Mouse (Mus musculus): ENCODE results near the gene Cyp27b1. TPM values are rescaled to one million over a fixed set of nuclear protein-coding genes. Genes with fewer than 3 reads are reported as not detected.

Cyp27b1 gene
- polyA plus RNA-seq, 1 experiment from 2014 or later = 0.06 TPM

DNA sequence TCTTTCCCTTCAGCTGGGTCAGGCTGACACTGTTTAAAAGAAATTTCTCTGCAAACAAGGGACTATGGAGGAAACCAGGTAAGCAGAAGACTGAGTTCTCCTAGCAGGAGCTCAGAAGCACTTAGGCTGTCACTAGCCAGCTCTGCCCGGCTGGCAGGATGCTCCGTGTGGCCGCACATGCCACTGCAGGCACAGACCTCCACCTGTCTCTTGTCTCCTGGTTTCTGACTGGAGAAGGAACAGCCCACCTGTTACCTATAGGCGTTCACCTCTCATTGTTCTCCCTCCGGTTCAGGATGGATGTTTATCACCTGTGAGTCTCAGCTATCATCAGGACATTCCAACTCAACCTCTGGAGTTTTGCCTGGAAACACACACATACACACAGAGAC is 35.9 kb downstream of the Cyp27b1 start:
- no peaks in the 10 kb centered on the region for H3K9me3 ChIP-seq
- H3K27me3 ChIP-seq (replicated peaks) = peaks cover 10% of the 10 kb centered on the region
- peaks cover 18% of the 10 kb centered on the region; the same call in 1 of the 2 replicates for H3K36me3 ChIP-seq (replicated peaks)
- H3K4me3 ChIP-seq = no peak overlapping the region
- WGBS = 64% methylated on average over 5 of the region's 5 CpGs
- ATAC-seq (replicated peaks) = no peak
- no peak overlapping the region for H3K27ac ChIP-seq
- peaks cover 37% of the 10 kb centered on the region for H3K4me1 ChIP-seq
- no peak overlapping the region for H3K9ac ChIP-seq
- no peak overlapping the region for H3K4me2 ChIP-seq

- Histone ChIP-seq H3K27me3 (replicated peaks) (peaks cover 22% of the 10 kb centered on the region), H3K4me1 (peaks cover 34% of the 10 kb centered on the region), H3K4me2 (no peak overlapping the region), H3K9ac (no peak overlapping the region), H3K4me3 (no peak overlapping the region), H3K9me3 (no peaks in the 10 kb centered on the region), H3K27ac (no peak overlapping the region), H3K36me3 (replicated peaks) (peaks cover 24% of the 10 kb centered on the region; the same call in 1 of the 2 replicates)
- 87% methylated on average over 9 of the region's 9 CpGs for WGBS
- ATAC-seq (replicated peaks) = no peak
Measured at GRCm38 (mm10) chr10:127085052-127085451, 37.0 kb downstream of the Cyp27b1 start.

DNA sequence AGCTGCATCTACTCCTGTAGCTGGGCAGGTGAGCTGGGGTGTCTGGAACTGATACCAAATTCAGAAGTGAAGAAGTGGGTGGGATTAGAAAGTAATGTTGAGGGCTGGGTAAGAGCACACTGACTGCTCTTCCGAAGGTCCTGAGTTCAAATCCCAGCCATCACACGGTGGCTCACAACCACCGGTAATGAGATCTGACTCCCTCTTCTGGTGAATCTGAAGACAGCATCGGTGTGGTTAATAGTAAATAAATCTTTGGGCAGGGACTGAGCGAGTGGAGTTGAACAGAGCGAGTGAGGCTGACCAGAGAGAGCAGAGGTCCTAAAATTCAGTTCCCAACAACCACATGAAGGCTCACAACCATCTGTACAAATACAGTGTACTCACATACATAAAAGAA is 37.6 kb downstream of the Cyp27b1 start:
- Histone ChIP-seq H3K4me1 (peaks cover 31% of the 10 kb centered on the region), H3K36me3 (replicated peaks) (peaks cover 24% of the 10 kb centered on the region; the same call in 1 of the 2 replicates), H3K9ac (no peak overlapping the region), H3K4me2 (no peak overlapping the region), H3K27ac (no peak overlapping the region), H3K9me3 (no peaks in the 10 kb centered on the region), H3K27me3 (replicated peaks) (peaks cover 28% of the 10 kb centered on the region), H3K4me3 (no peak overlapping the region)
- 77% methylated on average over 6 of the region's 6 CpGs for WGBS
- no peak for ATAC-seq (replicated peaks)

DNA sequence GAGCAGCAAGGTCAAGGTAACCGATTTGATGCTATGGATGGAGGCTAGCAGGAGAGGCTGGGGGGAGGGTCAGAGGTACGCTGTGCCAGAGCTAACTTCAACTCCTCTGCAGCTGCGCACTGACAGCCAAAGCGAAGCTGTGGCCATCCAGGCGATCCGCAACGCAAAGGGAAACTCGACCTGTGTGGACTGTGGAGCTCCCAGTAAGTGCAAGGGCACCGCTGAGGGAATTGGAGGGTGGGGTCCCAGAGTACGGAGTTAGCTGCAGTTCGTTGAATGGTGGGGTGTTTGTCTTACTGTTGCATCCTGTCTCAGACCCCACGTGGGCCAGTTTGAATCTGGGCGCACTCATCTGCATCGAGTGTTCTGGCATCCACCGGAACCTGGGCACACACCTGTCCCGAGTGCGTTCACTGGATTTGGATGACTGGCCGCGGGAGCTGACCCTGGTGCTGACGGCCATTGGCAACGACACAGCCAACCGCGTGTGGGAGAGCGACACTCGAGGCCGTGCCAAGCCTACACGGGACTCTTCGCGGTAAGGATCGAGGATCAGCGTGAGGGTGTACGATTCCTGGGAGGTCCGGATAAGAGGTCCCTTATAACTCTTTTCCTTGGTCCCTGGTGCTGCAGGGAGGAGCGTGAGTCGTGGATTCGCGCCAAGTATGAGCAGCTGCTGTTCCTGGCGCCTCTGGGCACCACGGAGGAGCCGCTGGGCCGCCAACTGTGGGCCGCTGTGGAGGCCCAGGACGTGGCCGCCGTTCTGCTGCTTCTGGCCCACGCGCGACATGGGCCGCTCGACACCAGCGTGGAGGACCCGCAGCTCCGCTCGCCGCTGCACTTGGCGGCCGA is 42.7 kb downstream of the Cyp27b1 start:
- no peak for ATAC-seq (replicated peaks)
- H3K4me1 ChIP-seq = peaks cover 27% of the 10 kb centered on the region
- WGBS = 10% methylated on average over 57 of the region's 57 CpGs
- H3K27me3 ChIP-seq (replicated peaks) = peaks cover 31% of the 10 kb centered on the region
- H3K4me3 ChIP-seq = peak overlapping the region; percentile 8
- H3K9ac ChIP-seq = no peak overlapping the region; the same call in 1 of the 2 replicates
- H3K4me2 ChIP-seq = peak overlapping the region; percentile 32
- H3K36me3 ChIP-seq (replicated peaks) = peaks cover 18% of the 10 kb centered on the region; the same call in 1 of the 2 replicates
- H3K27ac ChIP-seq = no peak overlapping the region
- no peaks in the 10 kb centered on the region for H3K9me3 ChIP-seq

- Histone ChIP-seq H3K9ac (no peak overlapping the region), H3K9me3 (no peaks in the 10 kb centered on the region), H3K4me2 (peak overlapping the region; percentile 32), H3K27me3 (replicated peaks) (peaks cover 31% of the 10 kb centered on the region), H3K27ac (no peak overlapping the region), H3K4me3 (peak overlapping the region; percentile 8), H3K4me1 (peaks cover 27% of the 10 kb centered on the region), H3K36me3 (replicated peaks) (peaks cover 18% of the 10 kb centered on the region; the same call in 1 of the 2 replicates)
- WGBS = 13% methylated on average over 51 of the region's 51 CpGs
- ATAC-seq (replicated peaks) = peak; percentile 26
Measured at GRCm38 (mm10) chr10:127091507-127092396, 43.7 kb downstream of the Cyp27b1 start.

- Histone ChIP-seq H3K27ac (no peak overlapping the region), H3K27me3 (replicated peaks) (peaks cover 30% of the 10 kb centered on the region), H3K36me3 (replicated peaks) (peaks cover 10% of the 10 kb centered on the region; the same call in 1 of the 2 replicates), H3K4me2 (no peak overlapping the region), H3K4me3 (no peak overlapping the region), H3K9ac (no peak overlapping the region), H3K9me3 (no peaks in the 10 kb centered on the region), H3K4me1 (peaks cover 27% of the 10 kb centered on the region)
- WGBS = 57% methylated on average over 4 of the region's 4 CpGs
- ATAC-seq (replicated peaks) = no peak
Measured at GRCm38 (mm10) chr10:127092742-127093141, 44.7 kb downstream of the Cyp27b1 start.

DNA sequence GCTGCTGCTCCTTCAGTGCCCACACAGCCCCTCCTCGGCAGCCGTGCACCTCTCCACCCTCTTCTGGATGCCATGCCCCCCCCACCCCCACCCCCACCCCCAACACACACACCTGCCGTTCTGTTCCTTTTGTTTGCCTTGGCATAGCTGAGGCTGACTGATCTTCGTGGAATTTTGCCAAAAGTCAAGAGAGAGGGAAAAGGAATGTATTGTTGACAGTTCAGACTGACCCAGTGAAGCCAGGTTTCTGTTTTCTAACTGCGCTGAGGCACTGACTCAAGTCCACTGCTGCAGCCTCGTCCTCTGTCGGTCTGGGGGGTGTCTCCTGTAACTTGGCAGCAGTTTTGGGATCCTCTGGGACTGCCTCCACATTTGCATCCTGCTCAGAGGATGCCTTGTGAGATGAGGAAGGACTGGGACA is 46.3 kb downstream of the Cyp27b1 start:
- peaks cover 16% of the 10 kb centered on the region for H3K27me3 ChIP-seq (replicated peaks)
- H3K36me3 ChIP-seq (replicated peaks) = peaks cover 7% of the 10 kb centered on the region
- no peak overlapping the region for H3K4me2 ChIP-seq
- no peak for ATAC-seq (replicated peaks)
- no peak overlapping the region for H3K9ac ChIP-seq
- peaks cover 27% of the 10 kb centered on the region for H3K4me1 ChIP-seq
- no peaks in the 10 kb centered on the region for H3K9me3 ChIP-seq
- no peak overlapping the region for H3K4me3 ChIP-seq
- WGBS = 27% methylated on average over 7 of the region's 7 CpGs
- H3K27ac ChIP-seq = peak overlapping the region; percentile 50

DNA sequence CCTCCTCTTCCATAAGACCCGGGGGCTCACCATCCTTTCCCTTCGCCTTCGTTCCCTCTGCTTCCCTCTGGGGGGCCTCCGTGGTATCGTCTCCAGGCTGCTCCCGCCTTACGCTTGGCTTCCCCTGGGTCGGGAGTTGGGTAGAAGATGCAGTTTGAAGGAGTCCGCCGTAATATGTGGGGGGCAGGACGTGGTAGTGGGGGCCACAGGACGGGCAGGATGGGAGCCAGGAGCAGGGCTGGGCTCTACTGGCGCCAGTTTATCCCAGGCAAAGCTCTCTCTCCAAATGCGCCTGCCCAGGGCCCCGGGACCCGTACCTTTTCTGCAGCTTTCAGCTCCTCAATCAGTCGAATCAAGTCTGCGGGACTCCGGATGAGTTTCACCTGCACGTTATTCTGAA is 50.5 kb downstream of the Cyp27b1 start:
- no peak overlapping the region for H3K4me2 ChIP-seq
- no peak overlapping the region for H3K4me3 ChIP-seq
- H3K27me3 ChIP-seq (replicated peaks) = no peaks in the 10 kb centered on the region
- WGBS = 78% methylated on average over 20 of the region's 20 CpGs
- no peaks in the 10 kb centered on the region for H3K9me3 ChIP-seq
- H3K36me3 ChIP-seq (replicated peaks) = peaks cover 8% of the 10 kb centered on the region
- H3K9ac ChIP-seq = no peak overlapping the region
- H3K4me1 ChIP-seq = peaks cover 12% of the 10 kb centered on the region
- H3K27ac ChIP-seq = no peak overlapping the region
- ATAC-seq (replicated peaks) = no peak

DNA sequence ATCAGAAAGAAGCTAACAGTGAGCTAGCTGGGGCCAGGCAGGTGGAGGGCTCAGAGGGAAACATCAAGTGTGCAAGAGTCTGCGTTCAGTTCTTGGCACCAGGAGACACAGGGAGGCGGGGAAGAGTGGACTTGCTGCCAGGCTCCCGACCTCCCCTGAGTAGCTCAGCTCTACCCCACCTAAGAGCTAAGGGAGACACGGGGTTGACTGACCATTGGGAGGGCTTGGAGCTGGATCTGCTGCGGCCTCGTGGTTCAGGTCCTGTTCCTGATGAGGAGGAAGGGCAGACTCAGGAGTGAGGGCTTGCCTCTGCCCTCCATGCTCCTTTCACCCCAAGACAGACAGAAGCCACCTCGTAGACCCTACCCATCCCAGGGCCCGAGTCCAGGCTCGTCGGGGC is 51.1 kb downstream of the Cyp27b1 start:
- peaks cover 9% of the 10 kb centered on the region for H3K4me1 ChIP-seq
- peaks cover 8% of the 10 kb centered on the region for H3K36me3 ChIP-seq (replicated peaks)
- no peak overlapping the region for H3K4me3 ChIP-seq
- H3K9ac ChIP-seq = no peak overlapping the region
- no peak for ATAC-seq (replicated peaks)
- no peaks in the 10 kb centered on the region for H3K9me3 ChIP-seq
- 95% methylated on average over 10 of the region's 10 CpGs for WGBS
- no peak overlapping the region for H3K4me2 ChIP-seq
- H3K27me3 ChIP-seq (replicated peaks) = no peaks in the 10 kb centered on the region
- H3K27ac ChIP-seq = no peak overlapping the region

- ATAC-seq (replicated peaks) = no peak
- Histone ChIP-seq H3K9ac (no peak overlapping the region), H3K9me3 (no peaks in the 10 kb centered on the region), H3K27me3 (replicated peaks) (no peaks in the 10 kb centered on the region), H3K27ac (no peak overlapping the region), H3K4me3 (no peak overlapping the region), H3K36me3 (replicated peaks) (peaks cover 8% of the 10 kb centered on the region), H3K4me1 (peaks cover 2% of the 10 kb centered on the region), H3K4me2 (no peak overlapping the region)
- 93% methylated on average over 15 of the region's 15 CpGs for WGBS
Measured at GRCm38 (mm10) chr10:127099868-127100267, 51.8 kb downstream of the Cyp27b1 start.

DNA sequence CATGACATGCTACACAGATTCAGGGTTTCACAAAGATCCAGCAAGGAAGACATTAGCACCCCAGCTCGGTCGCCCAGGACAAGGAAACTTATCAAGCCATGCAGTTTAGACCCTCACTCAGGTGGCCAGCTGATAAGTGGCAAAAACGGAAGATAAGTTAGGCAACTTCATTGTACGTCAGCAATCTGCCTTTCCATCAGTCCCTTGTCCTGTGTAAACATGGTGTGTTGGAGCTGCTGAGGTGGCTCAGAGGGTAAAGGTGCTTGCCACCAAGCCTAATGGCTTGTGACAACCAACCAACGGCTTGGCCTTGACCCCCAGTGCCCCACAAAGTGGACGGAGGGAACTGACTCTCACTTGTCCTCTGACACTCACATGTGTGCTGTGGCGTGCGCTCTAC is 52.4 kb downstream of the Cyp27b1 start:
- Histone ChIP-seq H3K9ac (no peak overlapping the region), H3K27me3 (replicated peaks) (no peaks in the 10 kb centered on the region), H3K36me3 (replicated peaks) (peaks cover 8% of the 10 kb centered on the region), H3K4me2 (no peak overlapping the region), H3K4me3 (no peak overlapping the region), H3K9me3 (no peaks in the 10 kb centered on the region), H3K4me1 (no peaks in the 10 kb centered on the region), H3K27ac (no peak overlapping the region)
- ATAC-seq (replicated peaks) = no peak
- 90% methylated on average over 8 of the region's 8 CpGs for whole genome bisulfite sequencing

DNA sequence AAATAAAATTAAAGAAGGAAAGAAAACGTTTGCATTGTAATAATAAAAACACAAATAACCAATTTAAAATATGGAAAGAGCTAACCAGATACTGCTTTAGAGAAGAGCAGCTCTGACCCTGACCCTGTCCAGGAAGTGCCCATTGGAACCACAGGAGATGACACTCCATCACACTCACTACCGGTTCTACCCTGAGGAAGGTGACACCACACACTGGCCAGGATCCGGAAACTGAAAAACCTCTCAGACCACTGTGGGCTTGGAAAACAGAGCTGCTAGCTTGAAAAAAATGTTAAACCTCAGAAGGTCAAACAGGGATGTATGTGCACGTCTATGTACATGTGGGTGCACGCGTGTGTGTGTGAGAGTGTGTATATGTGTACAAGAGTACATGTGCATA is 53.1 kb downstream of the Cyp27b1 start:
- ATAC-seq (replicated peaks) = no peak
- Histone ChIP-seq H3K4me1 (no peaks in the 10 kb centered on the region), H3K9ac (no peak overlapping the region), H3K36me3 (replicated peaks) (peaks cover 8% of the 10 kb centered on the region), H3K4me2 (no peak overlapping the region), H3K4me3 (no peak overlapping the region), H3K27ac (no peak overlapping the region), H3K27me3 (replicated peaks) (no peaks in the 10 kb centered on the region), H3K9me3 (no peaks in the 10 kb centered on the region)
- 84% methylated on average over 6 of the region's 6 CpGs for WGBS
